In the genomic region with DNA sequence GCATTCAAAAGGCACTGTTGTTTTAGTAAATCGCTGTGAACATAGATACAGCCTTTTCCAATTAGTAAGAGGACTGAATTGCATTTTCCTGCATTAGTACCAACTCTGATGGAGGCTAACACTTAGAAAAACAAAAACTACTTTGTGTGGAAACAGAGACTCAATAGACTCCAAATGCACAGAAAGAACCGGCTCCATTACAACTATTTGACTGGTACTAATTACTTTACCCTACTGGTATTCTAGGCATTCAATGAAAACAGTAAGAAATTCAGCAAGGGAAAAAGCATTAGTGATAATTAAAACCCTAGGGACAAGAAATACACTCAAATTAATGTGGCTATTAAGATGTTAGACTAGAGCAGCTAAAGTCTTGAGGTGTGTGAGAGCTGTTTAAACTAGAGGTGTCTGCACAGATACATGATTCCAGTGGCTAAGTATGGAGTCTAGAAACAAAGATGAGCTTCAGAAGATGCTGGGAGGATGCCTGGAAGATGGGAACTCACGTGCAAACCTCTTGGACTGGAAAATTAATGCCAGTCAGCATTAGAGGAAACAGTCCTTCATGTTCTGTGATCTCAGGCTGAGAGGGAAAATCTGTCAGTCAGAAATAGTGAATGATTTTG, we compare ENCODE assay signal across 29 mouse cellular contexts. TPM values are rescaled to one million over a fixed set of nuclear protein-coding genes. Genes with fewer than 3 reads are reported as not detected.
DNase-seq lines count a peak whose midpoint lies in the region; ATAC-seq and TF ChIP-seq lines count a peak whose summit lies in the region.
"Had no signal": no experiment of that assay in that cellular context is flagged by ENCODE, and none has a peak within 500 bp of the region (broad histone marks: within the 10 kb centered on the region; RNA-seq: fewer than 3 reads in every experiment).

No protein-coding gene starts in this region.

- TF ChIP-seq POLR2A in brain, embryonic 14.5 days (IDR thresholded peaks at IDR 0.05; ENCODE audit: borderline replicate concordance, extremely low read depth, insufficient read depth, insufficient read length, poor library complexity, severe bottlenecking) = no peak

- WGBS in forebrain, embryonic 13.5 days = 27% methylated on average over 3 of the region's 3 CpGs
- WGBS in forebrain, embryonic 11.5 days = 47% methylated on average over 3 of the region's 3 CpGs
- WGBS in neural tube, embryonic 15.5 days = 58% methylated on average over 3 of the region's 3 CpGs

- no peak overlapping the region for H3K4me3 ChIP-seq in forebrain, embryonic 13.5 days
- H3K4me3 ChIP-seq in forebrain, embryonic 11.5 days (ENCODE audit: low read depth, low read length) = no peak overlapping the region
- no peak overlapping the region for H3K4me3 ChIP-seq in neural tube, embryonic 15.5 days (replicated peaks)
- H3K4me3 ChIP-seq: hindbrain, embryonic 13.5 days; kidney, embryonic 15.5 days; left cerebral cortex, adult 2 months; limb, embryonic 15.5 days; liver, embryonic 13.5 days; midbrain, embryonic 13.5 days had no signal

- no peak overlapping the region for H3K9ac ChIP-seq in forebrain, embryonic 13.5 days
- no peak overlapping the region for H3K9ac ChIP-seq in forebrain, embryonic 11.5 days (ENCODE audit: low read length)
- no peak overlapping the region for H3K9ac ChIP-seq in neural tube, embryonic 15.5 days (replicated peaks)
- H3K9ac ChIP-seq: hindbrain, embryonic 13.5 days; kidney, embryonic 15.5 days; limb, embryonic 15.5 days; liver, embryonic 13.5 days; midbrain, embryonic 13.5 days had no signal

- no peaks in the 10 kb centered on the region for H3K36me3 ChIP-seq in forebrain, embryonic 13.5 days (ENCODE audit: poor library complexity, severe bottlenecking)
- no peaks in the 10 kb centered on the region for H3K36me3 ChIP-seq in forebrain, embryonic 11.5 days (ENCODE audit: control insufficient read depth, insufficient read depth, low read length)
- no peaks in the 10 kb centered on the region for H3K36me3 ChIP-seq in neural tube, embryonic 15.5 days
- H3K36me3 ChIP-seq: hindbrain, embryonic 13.5 days; kidney, embryonic 15.5 days; limb, embryonic 15.5 days; liver, embryonic 13.5 days; midbrain, embryonic 13.5 days had no signal

- TF ChIP-seq CTCF in brain, embryonic 14.5 days (IDR thresholded peaks at IDR 0.05; ENCODE audit: borderline replicate concordance, extremely low read depth, insufficient read depth, insufficient read length) = no peak

- no peaks in the 10 kb centered on the region; the same call in 1 of the 2 replicates for H3K27me3 ChIP-seq in forebrain, embryonic 13.5 days
- H3K27me3 ChIP-seq in forebrain, embryonic 11.5 days (ENCODE audit: control insufficient read depth, insufficient read depth, low read length) = no peaks in the 10 kb centered on the region
- no peaks in the 10 kb centered on the region for H3K27me3 ChIP-seq in neural tube, embryonic 15.5 days (replicated peaks)
- H3K27me3 ChIP-seq: hindbrain, embryonic 13.5 days; kidney, embryonic 15.5 days; limb, embryonic 15.5 days; liver, embryonic 13.5 days; midbrain, embryonic 13.5 days had no signal

- H3K9me3 ChIP-seq in forebrain, embryonic 13.5 days (replicated peaks) = no peaks in the 10 kb centered on the region
- H3K9me3 ChIP-seq in forebrain, embryonic 11.5 days (ENCODE audit: control insufficient read depth, low read length) = no peaks in the 10 kb centered on the region
- no peaks in the 10 kb centered on the region for H3K9me3 ChIP-seq in neural tube, embryonic 15.5 days (replicated peaks)
- H3K9me3 ChIP-seq: hindbrain, embryonic 13.5 days; kidney, embryonic 15.5 days; limb, embryonic 15.5 days; liver, embryonic 13.5 days; midbrain, embryonic 13.5 days had no signal

- H3K4me1 ChIP-seq in forebrain, embryonic 13.5 days = 0 out of 2 replicates have a peak, but pooled peaks cover 6% of the 10 kb centered on the region
- no peaks in the 10 kb centered on the region for H3K4me1 ChIP-seq in forebrain, embryonic 11.5 days (replicated peaks; ENCODE audit: control insufficient read depth, insufficient read depth, low read length)
- no peaks in the 10 kb centered on the region for H3K4me1 ChIP-seq in neural tube, embryonic 15.5 days
- H3K4me1 ChIP-seq: hindbrain, embryonic 13.5 days; kidney, embryonic 15.5 days; limb, embryonic 15.5 days; liver, embryonic 13.5 days; midbrain, embryonic 13.5 days had no signal

- H3K4me2 ChIP-seq in forebrain, embryonic 13.5 days = no peak overlapping the region
- no peak overlapping the region for H3K4me2 ChIP-seq in forebrain, embryonic 11.5 days (ENCODE audit: low read depth, low read length, severe bottlenecking)
- H3K4me2 ChIP-seq in neural tube, embryonic 15.5 days = no peak overlapping the region
- H3K4me2 ChIP-seq: heart, embryonic 11.5 days; hindbrain, embryonic 13.5 days; kidney, embryonic 15.5 days; limb, embryonic 15.5 days; liver, embryonic 13.5 days; midbrain, embryonic 13.5 days had no signal

- ATAC-seq in forebrain, embryonic 13.5 days = 0 out of 2 replicates have a peak, but pooled peaks have one; percentile 45
- ATAC-seq in forebrain, embryonic 11.5 days (replicated peaks; ENCODE audit: low FRiP score) = no peak; the same call in 1 of the 2 replicates
- peak; percentile 35; the same call in 1 of the 2 replicates for ATAC-seq in neural tube, embryonic 15.5 days (ENCODE audit: low FRiP score)
- ATAC-seq: inflammation-experienced regulatory T-cells, adult 6 months; midbrain, embryonic 13.5 days had no signal

- no peak overlapping the region for H3K27ac ChIP-seq in forebrain, embryonic 13.5 days
- no peak overlapping the region for H3K27ac ChIP-seq in forebrain, embryonic 11.5 days (ENCODE audit: low read depth, low read length)
- no peak overlapping the region for H3K27ac ChIP-seq in neural tube, embryonic 15.5 days (replicated peaks)
- H3K27ac ChIP-seq: hindbrain, embryonic 13.5 days; kidney, embryonic 15.5 days; left cerebral cortex, adult 2 months; limb, embryonic 15.5 days; liver, embryonic 13.5 days; macrophage; midbrain, embryonic 13.5 days had no signal

- no peak for DNase-seq in forebrain, embryonic 11.5 days (ENCODE audit: low spot score)
- peak; percentile 62 for DNase-seq in brain, embryonic 14.5 days (ENCODE audit: low read depth)
- DNase-seq in forelimb bud, embryonic 11.5 days (ENCODE audit: low read depth, low spot score) = peak; percentile 35
- DNase-seq in frontal cortex, postnatal 14 days (ENCODE audit: low spot score in 2 of 2) = no peak
- no peak for DNase-seq in right cerebral cortex, postnatal 25 days
- DNase-seq: adrenal gland, postnatal 25 days; cerebellum, adult 18-20 months; cerebellum, postnatal 14 days; gastrocnemius, postnatal 25 days; heart, adult 18-20 months; heart, postnatal 36 days; kidney, adult 11 months; kidney, postnatal 25 days; liver, embryonic 13.5 days; lung, adult 18-20 months; lung, postnatal 10 days; right cerebral cortex, adult 18-20 months; thymus, adult 2 months; thymus, postnatal 36 days had no signal

RNA-seq across cellular contexts. Expression of gene Adgb, which starts 27.2 kb away (rescaled TPM):
- polyA plus RNA-seq in forebrain, embryonic 13.5 days (2015; fragmentation: Nextera tagmentation; extraction: Ambion mirVana) = 0.09 and 0.11 TPM in 2 replicates
- polyA plus RNA-seq in forebrain, embryonic 11.5 days (2014; fragmentation: Nextera tagmentation; extraction: Ambion mirVana) = 0.07 and 0.16 TPM in 2 replicates
- 0.16 and 0.29 TPM in 2 replicates for polyA plus RNA-seq in brain, embryonic 14.5 days (2012; rRNA removed)
- 0.20 and 0.31 TPM in 2 replicates for polyA plus RNA-seq in neural tube, embryonic 15.5 days (2015; fragmentation: Nextera tagmentation; extraction: Ambion mirVana)
- polyA plus RNA-seq: inflammation-experienced regulatory T-cells, adult 6 months had no signal

Comparison
In these comparisons a context has a peak if more than half of its experiments do, and no peak if none do; other contexts are left out.
1. DNase-seq: peak in brain, embryonic 14.5 days (single experiment) and forelimb bud, embryonic 11.5 days (single experiment); none in forebrain, embryonic 11.5 days (single experiment), frontal cortex, postnatal 14 days (0 of 2) and right cerebral cortex, postnatal 25 days (single experiment).